Mouse (Mus musculus): ENCODE data around the gene Map2k7. TPM values are rescaled to one million over a fixed set of nuclear protein-coding genes. Genes with fewer than 3 reads are reported as not detected.

The Map2k7 gene
- polyA plus RNA-seq, 1 experiment: 62.1 TPM

DNA sequence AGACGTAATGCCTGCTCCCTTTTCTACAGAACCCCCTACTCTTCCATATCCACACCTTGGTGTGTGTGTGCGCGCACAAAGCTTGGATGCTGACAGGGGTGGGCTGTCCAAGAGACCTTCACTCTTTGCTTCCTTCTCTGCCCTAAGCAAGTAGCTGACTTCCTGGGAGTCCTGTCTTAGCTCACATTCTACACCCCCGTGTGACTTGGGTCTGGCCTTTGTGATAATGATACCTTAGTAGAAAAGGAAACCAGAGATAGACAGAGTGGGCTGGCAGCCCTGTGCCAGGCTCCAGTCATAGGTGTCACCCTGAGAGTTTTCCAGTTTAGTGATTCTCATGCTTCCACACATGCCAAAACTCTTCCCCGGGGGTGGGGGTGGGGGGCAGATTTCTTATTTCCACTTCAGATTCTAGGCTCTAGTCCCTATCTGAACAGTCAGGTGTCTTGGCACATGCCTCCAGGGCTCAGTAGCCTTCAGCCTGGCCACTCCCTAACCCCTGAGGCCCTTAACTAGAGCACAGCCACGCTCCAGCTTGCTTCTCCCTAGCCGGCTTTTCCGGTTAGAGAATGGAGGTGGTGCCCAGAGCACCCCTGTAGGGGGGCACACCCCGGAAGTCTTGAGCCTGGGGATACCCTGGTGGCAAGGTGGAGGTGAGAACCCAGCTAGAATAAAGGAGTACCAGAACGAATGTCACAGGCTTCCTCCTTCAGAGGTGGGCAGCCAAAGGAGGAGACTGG is 7.8 kb upstream of the Map2k7 start:
- H3K36me3 ChIP-seq (ENCODE audit: control insufficient read depth, insufficient read depth, low read length, poor library complexity, severe bottlenecking): no peaks in the 10 kb centered on the region
- H3K4me1 ChIP-seq (ENCODE audit: control insufficient read depth, insufficient read depth, low read length): no peaks in the 10 kb centered on the region
- TF ChIP-seq CTCF (IDR thresholded peaks at IDR 0.05; ENCODE audit: low read depth, low read length) (no peak), POLR2A (IDR thresholded peaks at IDR 0.05; ENCODE audit: insufficient read depth, low read length) (no peak), EP300 (IDR thresholded peaks at IDR 0.05; ENCODE audit: insufficient read depth, low read depth, low read length) (no peak)
- H3K9ac ChIP-seq (ENCODE audit: low read depth, poor library complexity, severe bottlenecking): no peak overlapping the region
- no peaks in the 10 kb centered on the region for H3K27me3 ChIP-seq (ENCODE audit: control insufficient read depth, insufficient read depth, low read length, poor library complexity, severe bottlenecking)
- H3K9me3 ChIP-seq (replicated peaks; ENCODE audit: control insufficient read depth, insufficient read depth, low read length, poor library complexity, severe bottlenecking): no peaks in the 10 kb centered on the region
- H3K27ac ChIP-seq (ENCODE audit: insufficient read depth, low read length): no peak overlapping the region
- H3K4me3 ChIP-seq (ENCODE audit: low read depth, low read length): no peak overlapping the region

- H3K4me3 ChIP-seq (ENCODE audit: low read depth, low read length): peak overlapping the region; percentile 70
- no peaks in the 10 kb centered on the region for H3K9me3 ChIP-seq (replicated peaks; ENCODE audit: control insufficient read depth, insufficient read depth, low read length, poor library complexity, severe bottlenecking)
- no peaks in the 10 kb centered on the region for H3K4me1 ChIP-seq (ENCODE audit: control insufficient read depth, insufficient read depth, low read length)
- no peaks in the 10 kb centered on the region for H3K27me3 ChIP-seq (ENCODE audit: control insufficient read depth, insufficient read depth, low read length, poor library complexity, severe bottlenecking)
- H3K36me3 ChIP-seq (ENCODE audit: control insufficient read depth, insufficient read depth, low read length, poor library complexity, severe bottlenecking): peaks cover 2% of the 10 kb centered on the region
- peak overlapping the region; percentile 86 for H3K27ac ChIP-seq (ENCODE audit: insufficient read depth, low read length)
- TF ChIP-seq EP300 (IDR thresholded peaks at IDR 0.05; ENCODE audit: insufficient read depth, low read depth, low read length) (no peak), CTCF (IDR thresholded peaks at IDR 0.05; ENCODE audit: low read depth, low read length) (no peak), POLR2A (IDR thresholded peaks at IDR 0.05; ENCODE audit: insufficient read depth, low read length) (no peak)
- H3K9ac ChIP-seq (ENCODE audit: low read depth, poor library complexity, severe bottlenecking): peak overlapping the region; percentile 68
These were observed 616 bp upstream of the Map2k7 start for GRCm38 (mm10) chr8:4237814-4238433.

DNA sequence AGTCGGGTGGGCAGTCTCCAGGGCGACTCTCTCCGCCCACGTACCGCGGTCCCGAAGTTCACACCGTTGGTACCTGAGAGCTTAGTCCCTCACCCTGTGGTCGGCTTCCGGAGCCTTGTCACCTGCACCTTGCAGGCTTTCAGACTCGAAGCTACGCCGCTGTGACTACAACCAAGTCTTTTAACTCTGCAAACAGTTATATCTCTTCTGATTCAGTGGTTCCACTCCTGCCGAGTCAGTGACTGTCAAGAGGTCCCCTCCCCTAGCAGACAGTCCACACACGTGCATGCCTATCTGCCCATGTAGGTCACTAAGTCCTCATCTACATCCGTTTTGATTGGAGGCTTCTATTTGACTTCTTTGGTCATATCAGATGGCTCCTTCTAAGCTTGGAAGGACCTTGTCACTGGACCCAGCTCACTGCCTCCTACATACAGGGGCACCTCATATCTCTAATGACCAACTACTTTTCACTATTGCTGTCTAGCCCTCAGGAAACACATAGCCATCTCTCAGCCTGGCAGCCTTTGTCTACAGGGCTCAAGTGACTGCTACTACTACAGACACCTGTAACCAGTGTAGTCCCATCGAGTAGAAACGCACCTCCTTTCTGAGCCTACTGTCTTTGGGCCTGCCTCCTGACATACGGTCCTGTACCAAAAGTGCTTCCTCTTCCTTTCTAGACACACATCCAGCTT is 802 bp downstream of the Map2k7 start:
- Histone ChIP-seq H3K4me1 (ENCODE audit: control insufficient read depth, insufficient read depth, low read length) (no peaks in the 10 kb centered on the region), H3K36me3 (ENCODE audit: control insufficient read depth, insufficient read depth, low read length, poor library complexity, severe bottlenecking) (peaks cover 15% of the 10 kb centered on the region), H3K27me3 (ENCODE audit: control insufficient read depth, insufficient read depth, low read length, poor library complexity, severe bottlenecking) (no peaks in the 10 kb centered on the region), H3K4me3 (ENCODE audit: low read depth, low read length) (peak overlapping the region; percentile 85), H3K9ac (ENCODE audit: low read depth, poor library complexity, severe bottlenecking) (peak overlapping the region; percentile 74), H3K27ac (ENCODE audit: insufficient read depth, low read length) (no peak overlapping the region), H3K9me3 (replicated peaks; ENCODE audit: control insufficient read depth, insufficient read depth, low read length, poor library complexity, severe bottlenecking) (no peaks in the 10 kb centered on the region)
- TF ChIP-seq EP300 (IDR thresholded peaks at IDR 0.05; ENCODE audit: insufficient read depth, low read depth, low read length) (no peak), POLR2A (IDR thresholded peaks at IDR 0.05; ENCODE audit: insufficient read depth, low read length) (no peak), CTCF (IDR thresholded peaks at IDR 0.05; ENCODE audit: low read depth, low read length) (no peak)

- no peak overlapping the region for H3K27ac ChIP-seq (ENCODE audit: insufficient read depth, low read length)
- H3K4me3 ChIP-seq (ENCODE audit: low read depth, low read length): no peak overlapping the region
- no peaks in the 10 kb centered on the region for H3K4me1 ChIP-seq (ENCODE audit: control insufficient read depth, insufficient read depth, low read length)
- TF ChIP-seq EP300 (IDR thresholded peaks at IDR 0.05; ENCODE audit: insufficient read depth, low read depth, low read length) (no peak), CTCF (IDR thresholded peaks at IDR 0.05; ENCODE audit: low read depth, low read length) (no peak), POLR2A (IDR thresholded peaks at IDR 0.05; ENCODE audit: insufficient read depth, low read length) (no peak)
- H3K27me3 ChIP-seq (ENCODE audit: control insufficient read depth, insufficient read depth, low read length, poor library complexity, severe bottlenecking): no peaks in the 10 kb centered on the region
- no peak overlapping the region for H3K9ac ChIP-seq (ENCODE audit: low read depth, poor library complexity, severe bottlenecking)
- peaks cover 33% of the 10 kb centered on the region for H3K36me3 ChIP-seq (ENCODE audit: control insufficient read depth, insufficient read depth, low read length, poor library complexity, severe bottlenecking)
- no peaks in the 10 kb centered on the region for H3K9me3 ChIP-seq (replicated peaks; ENCODE audit: control insufficient read depth, insufficient read depth, low read length, poor library complexity, severe bottlenecking)
These were observed 6.5 kb downstream of the Map2k7 start for GRCm38 (mm10) chr8:4245061-4245460.

GRCm38 (mm10) chr8:4245737-4246136 is 7.2 kb downstream of the Map2k7 start:
- Histone ChIP-seq H3K4me1 (ENCODE audit: control insufficient read depth, insufficient read depth, low read length) (no peaks in the 10 kb centered on the region), H3K27me3 (ENCODE audit: control insufficient read depth, insufficient read depth, low read length, poor library complexity, severe bottlenecking) (no peaks in the 10 kb centered on the region), H3K27ac (ENCODE audit: insufficient read depth, low read length) (no peak overlapping the region), H3K36me3 (ENCODE audit: control insufficient read depth, insufficient read depth, low read length, poor library complexity, severe bottlenecking) (peaks cover 33% of the 10 kb centered on the region), H3K9ac (ENCODE audit: low read depth, poor library complexity, severe bottlenecking) (no peak overlapping the region), H3K4me3 (ENCODE audit: low read depth, low read length) (no peak overlapping the region), H3K9me3 (replicated peaks; ENCODE audit: control insufficient read depth, insufficient read depth, low read length, poor library complexity, severe bottlenecking) (no peaks in the 10 kb centered on the region)
- TF ChIP-seq POLR2A (IDR thresholded peaks at IDR 0.05; ENCODE audit: insufficient read depth, low read length) (no peak), CTCF (IDR thresholded peaks at IDR 0.05; ENCODE audit: low read depth, low read length) (no peak), EP300 (IDR thresholded peaks at IDR 0.05; ENCODE audit: insufficient read depth, low read depth, low read length) (no peak)

Data from ES-Bruce4 (cell line).